Mouse (Mus musculus): ENCODE data around the gene Rcor1.

Rcor1 gene

DNA sequence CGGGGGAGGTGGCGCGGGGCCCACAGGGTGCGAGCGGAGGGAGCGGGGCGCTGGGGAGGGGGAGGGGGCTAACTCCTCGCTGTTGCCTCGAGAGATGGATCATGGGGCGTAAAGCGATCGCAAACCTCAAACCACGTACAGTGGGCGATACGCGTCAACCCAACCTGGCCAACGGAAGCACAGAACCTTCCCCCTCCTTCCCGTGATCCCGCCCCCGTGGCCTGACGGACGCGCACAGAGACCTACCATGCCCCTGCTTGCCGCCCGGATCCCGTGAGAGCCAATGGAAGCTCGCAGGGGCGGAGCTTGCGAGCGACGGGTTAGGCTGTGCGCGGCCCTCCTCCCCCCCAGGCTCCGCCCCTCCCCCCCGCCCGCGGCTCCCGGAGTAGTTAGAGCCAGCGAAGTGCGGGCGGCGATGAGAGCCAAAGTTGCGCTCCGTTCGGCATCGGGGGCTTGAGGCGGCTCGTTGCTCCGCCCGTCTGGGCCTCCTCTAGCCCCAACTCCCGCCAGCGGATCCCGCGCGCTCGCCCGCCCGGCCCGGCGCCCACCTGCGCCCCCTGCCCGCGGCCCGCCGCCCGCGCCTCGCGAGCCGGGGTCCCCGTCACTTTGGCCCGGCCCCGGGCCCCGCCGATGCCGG lies at the start of gene Rcor1:
TSS of gene Rcor1 (plus strand) at position 376 of the 637 bp plus-strand sequence.
- DNase-seq = peak; percentile 100

DNA sequence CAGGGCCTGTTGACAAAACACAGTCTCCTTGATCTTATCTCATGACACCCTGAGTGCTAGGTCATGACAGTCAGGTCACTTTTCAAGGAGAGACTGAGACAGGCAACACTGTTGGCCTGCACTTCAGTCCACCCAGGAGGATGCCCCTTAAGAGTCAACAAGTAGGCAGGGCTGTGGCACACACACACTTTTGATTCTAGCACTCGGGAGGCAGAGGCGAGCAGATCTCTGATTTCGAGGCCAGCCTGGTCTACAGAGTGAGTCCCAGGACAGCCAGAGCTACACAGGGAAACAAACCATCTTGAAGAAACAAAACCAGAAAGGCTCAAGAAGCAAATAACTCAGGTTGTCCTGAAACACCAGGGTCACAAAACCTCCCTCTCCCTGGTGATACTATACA lies 49.7 kb upstream of the Rcor1 start:
- DNase-seq = no peak

DNA sequence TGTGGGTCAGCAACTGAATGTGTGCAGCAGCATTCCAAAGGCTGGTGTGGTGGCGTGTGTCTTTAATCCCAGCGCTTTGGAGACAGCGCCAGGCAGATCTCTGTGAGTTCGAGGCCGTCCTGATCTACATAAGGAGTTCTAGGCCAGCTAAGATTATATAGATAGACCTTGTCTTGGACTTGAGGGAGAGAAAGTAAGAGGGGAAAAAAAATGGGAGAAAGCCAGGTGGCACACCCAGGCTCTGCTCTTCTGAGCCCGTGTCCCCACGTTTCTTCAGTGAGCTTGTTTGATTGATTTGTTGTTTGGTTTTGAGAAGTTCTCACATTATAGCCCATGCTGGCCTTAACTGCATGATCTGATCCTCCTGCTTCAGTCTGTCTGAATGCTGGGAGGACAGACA lies 48.7 kb upstream of the Rcor1 start:
- DNase-seq = no peak

DNA sequence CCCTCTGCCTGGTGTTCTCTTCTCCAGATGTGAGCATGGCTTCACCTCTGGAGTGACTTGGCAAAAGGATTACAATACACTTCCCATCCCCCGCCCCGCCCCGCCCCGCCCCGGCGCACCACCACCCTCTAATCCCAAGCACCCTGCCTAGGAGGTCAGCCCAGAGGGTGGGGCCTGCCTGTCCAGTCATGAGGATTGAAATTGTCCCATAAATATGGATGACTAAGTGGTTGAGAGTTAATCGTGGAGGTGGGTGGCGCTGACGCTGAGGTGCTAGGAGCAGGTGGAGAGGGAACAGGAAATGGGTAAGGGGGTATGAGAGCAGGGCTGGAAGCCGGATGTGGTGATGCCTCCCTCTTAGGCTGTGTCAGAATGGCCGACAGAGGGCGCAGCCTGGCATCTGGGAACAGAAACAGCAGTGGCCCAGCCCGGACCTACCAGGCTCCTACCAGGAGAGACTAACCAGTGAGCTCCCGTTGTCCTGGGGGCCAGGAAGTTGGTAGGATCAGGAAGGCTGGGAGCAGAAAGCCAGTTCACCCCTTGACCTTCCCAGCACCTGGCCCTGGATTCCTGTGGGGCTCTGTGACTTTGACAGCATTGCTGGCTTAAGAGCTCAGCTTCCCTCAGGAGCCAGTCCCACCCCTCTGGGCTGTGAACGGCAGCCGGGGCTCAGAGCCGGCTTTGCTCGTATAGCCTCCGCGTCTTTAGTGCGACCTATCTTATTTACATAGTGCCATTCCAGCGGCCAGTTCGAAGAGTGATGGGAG lies 47.6 kb upstream of the Rcor1 start:
- peak; percentile 94 for DNase-seq

DNA sequence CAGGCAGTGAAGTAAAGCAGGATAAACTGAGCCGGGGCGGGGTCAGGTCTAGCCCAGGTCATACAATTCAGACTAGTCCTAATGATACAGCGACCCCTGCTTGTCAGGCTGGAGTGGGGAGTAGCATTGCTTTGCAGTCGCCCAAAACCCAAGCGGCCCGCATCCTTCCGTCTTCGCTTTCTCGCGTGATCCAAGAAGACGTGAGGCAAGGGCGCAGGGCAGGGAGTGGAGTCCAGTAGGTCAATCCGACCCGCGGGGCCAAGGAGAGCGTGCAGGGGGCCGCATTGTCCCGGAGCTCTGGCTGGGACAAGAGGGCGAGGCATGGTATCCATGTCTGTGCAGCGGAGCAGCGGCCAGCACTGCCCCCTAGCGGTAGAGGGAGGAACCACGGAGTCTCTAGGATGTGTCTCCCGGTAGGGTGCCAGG lies 47.0 kb upstream of the Rcor1 start:
- peak; percentile 95 for DNase-seq

DNA sequence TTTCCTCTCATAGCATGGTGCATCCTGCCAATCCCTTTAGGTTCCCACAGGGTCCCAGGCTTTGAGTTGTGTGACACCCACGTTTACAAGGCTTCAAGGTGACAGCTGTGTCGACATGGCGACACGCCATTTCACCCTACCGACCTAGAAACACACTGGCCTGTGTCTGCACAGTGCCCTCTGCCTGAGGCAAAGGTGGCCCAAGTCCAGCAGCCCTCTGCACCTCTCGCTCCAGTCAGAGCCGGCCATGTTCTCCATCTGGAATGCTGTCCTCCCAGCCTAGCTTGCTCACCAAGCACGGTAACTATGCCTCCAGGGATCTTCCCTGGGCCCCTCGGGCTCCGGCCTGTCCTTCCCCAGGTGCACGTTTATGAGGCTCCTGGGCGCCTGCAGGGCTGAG lies 46.4 kb upstream of the Rcor1 start:
- DNase-seq = no peak

DNA sequence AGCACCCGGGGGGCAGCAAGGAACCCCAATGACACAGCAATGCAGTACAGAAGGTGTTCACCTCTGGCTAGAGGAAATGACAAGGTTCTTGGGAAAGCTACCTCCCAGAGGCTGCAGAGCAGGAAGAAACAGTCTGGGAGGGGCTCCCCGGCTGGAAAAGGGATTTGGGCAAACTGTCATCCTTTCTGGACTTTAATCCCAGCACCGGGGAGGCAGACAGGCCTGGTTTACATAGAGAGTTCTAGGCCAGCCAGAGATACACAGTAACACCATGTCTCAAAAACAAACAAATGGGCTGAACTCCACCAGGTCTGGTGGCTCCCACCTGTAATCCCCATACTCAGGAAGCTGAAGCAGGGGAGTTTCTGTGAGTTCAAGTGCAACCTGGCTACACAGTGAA lies 45.9 kb upstream of the Rcor1 start:
- DNase-seq = no peak

DNA sequence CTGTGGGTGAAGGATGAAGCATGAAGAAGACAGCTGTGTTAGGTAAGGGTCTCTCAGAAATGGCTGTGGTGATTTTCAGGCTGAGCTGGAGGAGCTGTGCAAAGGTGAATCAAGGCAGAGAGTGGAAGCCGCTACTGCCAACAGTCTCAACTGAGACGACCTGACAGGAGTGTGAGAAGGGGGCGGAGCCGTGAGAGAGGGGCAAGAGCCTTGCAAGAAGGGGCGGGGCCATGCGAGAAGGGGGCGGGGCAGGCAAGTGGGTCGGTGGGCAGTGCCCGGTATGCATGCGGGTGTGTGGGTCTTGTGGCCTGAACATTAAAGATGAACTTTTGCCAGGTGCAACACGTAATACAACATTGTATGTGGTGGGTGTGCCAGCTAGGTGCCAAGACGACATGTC lies 44.5 kb upstream of the Rcor1 start:
- no peak for DNase-seq

DNA sequence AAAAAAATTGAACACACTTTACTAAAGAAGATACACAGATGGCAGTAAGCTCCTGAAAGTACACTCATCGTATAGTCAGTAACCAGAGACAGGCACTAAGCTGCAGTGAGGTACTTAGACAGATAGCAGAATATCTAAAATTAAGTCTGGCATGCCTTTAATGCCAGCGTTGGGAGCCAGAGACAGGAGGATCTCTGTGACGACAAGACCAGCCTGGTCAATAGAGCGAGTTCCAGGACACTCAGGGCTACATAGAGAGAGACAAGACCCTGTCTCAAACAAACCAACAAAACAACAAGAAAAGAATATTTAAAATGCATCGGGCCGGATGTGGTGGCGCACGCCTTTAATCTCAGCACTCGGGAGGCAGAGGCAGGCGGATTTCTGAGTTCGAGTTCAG lies 41.1 kb upstream of the Rcor1 start:
- DNase-seq = no peak

DNA sequence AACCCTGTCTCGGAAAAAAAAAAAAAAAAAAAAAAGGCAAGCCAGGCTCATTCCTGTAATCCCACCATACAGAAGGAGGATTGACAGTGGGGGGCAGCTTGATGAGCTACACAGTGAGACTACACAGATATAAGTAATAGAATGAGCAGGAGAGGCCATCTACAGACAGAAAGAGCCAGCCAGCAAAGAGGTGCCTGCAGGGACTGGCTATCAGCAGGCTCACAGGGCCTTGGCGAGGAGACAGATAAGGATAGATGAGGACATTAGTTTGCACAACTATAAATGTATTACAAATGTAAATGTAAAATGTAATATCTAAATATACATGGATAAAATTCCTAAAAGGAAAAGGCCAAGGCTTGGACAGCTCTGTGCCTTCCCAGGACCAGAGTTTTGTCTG lies 39.3 kb upstream of the Rcor1 start:
- peak; percentile 62 for DNase-seq

DNA sequence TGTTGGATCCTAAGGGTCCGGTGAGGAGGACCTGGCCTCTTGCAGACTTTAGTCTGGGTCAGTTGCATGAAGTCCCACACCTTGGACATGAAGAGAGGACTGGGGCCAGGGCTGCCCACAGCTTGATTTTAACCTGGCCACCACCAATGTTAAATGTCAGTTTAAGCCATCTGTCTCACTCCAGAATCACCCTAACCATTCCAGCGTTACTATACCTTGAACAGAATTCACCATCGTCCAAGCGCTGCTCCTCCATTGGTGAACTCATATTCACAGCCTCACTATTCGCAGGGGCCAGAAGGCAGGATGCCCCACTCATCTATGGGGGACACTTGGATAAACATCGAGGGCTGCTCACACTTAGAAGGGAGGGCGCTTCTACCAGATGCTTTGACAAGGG lies 38.2 kb upstream of the Rcor1 start:
- DNase-seq = no peak

DNA sequence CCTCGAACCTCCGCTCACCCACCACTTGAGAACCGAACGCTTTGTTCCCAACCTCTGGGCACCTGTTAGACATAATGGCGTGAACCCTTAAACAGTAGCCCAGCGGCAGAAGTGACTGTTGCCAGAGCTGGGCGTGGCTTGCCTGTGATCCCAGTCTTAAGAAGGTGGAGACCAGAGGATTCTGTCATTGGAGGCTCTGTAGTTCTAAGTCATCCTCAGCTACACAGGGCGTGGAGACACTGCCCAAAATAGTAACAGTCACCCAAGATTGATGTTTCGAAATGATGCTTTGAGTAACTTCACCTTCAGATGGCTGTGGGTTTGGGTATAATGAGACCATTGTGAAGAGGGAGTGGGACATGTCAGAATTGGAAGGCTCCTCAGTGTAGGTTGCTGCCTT lies 35.0 kb upstream of the Rcor1 start:
- DNase-seq = no peak

DNA sequence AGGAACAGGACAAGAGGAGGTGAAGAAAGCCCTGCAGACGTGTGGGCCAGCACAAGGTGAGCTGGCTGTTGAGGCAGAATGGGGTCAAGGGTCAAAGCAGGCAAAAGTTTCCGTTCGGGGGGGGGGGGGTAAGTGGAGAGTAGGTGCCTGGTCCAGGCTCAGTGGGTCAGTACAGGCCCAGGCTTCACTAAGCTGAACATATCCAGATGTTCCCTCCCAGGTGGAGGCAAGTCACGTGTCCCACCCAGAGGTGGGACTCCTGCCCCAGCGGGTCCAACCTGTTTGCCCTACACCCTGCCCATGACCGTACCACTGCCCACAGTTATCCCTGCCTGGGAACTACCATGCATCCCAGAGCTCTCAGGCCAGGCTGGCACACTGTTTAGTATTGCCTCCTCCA lies 33.3 kb upstream of the Rcor1 start:
- no peak for DNase-seq

DNA sequence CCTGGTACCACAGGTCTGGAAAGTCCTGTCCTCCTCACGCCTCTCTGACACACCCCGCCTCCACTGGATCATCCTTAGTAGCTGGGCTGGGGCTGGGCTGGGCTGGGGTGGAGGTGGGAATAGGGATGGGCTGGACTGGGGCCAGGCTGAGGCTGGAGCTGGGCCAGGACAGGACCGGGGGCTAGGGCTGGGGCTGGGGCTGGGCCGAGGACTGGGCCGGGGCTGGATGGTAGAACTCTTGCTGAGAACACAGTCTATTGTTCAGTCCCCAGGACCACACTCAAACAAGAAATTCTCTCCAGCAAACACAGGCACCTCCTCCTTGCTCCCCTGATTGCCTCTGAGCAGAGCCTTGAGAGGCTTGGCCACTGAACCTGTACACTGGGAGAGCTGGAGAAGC lies 32.8 kb upstream of the Rcor1 start:
- no peak for DNase-seq

DNA sequence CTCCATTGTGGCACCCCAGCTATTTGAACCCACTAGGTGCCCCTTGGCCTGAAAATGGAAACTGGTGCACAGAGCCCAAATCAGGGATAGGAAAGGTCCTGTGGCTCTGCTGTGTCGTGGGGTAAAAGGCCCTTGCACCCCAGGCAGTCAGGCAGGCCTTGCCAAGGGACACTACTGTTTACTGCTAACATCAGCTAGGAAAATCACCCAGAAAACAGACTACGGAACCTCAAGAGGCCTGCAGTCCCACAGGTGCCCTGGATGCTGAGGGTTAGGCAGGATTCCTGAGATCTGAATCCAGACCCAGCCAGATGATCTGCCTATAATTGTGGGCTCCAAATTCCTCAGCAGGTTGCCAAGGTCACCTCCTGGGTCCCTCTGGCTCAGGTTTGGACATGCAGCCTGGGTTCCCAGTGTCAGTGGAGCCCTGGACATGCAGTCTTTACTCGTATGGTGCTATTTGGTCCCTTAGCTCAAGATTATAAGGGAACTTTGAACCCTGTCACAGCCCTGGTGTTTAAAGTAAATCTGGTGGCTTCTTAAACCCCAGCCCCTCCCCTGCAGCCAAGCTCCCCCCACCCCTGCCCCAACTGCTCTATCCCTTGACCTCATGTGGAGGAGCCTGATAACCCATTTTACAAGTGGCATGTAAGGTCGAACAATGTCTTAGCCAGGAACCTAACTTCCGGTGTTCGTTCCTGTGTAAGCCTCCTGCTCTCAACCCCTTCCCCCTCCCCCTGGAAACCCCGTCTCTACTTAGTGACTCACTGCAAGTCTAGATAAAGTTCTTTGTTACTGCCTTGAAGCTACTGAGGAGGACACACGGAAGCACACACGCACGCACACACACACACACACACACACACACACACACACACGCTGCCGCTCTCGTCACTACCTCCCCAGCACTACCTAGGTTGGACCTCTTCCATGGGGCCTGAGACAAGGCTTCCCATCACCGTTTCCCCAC lies 31.7 kb upstream of the Rcor1 start:
- peak; percentile 69 for DNase-seq

DNA sequence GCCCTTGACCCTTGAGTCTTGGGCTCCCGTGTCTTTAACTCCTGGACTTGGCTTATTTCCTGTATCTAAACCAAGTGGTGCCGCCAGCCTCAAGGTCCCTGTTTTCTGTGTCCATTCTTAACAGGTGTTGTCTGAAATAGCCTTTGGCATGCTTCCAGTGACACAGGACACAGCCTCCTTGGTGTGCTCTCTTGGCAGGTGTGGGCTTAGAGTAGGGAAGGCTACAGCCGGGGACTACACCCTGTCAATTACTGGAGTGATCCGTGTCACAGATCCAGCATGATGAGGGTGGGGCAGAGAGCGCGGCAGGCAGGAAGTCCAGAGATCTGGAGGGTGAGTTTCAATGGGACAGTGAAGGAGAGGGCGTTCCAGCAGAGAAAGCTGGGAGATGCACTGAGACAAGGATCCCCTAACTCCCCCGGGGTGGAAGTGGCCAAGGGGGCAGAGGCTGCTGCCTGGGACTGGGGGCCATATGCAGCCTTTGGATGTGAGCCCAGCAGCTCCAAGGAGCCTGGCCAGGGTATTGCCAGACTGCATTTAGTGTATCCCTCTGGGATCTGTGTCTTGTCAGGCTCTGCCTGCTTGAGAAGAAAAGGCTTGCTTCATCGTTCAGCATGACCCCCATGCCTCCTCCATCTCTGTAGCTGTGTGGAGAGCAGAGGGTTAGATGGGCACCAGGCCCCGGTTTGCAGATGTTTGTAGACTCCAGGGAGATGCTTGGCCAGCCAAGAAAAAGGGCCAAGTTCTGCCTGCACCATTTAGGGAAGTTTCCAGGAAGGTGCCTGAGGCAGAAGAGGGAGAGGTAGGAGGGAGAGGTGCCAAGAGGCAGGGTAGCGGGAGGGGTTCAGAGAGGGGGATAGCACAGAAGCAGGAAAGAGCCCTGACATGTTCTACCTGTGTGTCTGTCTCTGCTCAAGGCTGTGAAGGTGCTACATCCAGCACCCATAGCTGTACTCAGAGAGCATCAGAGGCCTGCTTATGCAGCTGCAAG lies 30.4 kb upstream of the Rcor1 start:
- peak; percentile 33 for DNase-seq

DNA sequence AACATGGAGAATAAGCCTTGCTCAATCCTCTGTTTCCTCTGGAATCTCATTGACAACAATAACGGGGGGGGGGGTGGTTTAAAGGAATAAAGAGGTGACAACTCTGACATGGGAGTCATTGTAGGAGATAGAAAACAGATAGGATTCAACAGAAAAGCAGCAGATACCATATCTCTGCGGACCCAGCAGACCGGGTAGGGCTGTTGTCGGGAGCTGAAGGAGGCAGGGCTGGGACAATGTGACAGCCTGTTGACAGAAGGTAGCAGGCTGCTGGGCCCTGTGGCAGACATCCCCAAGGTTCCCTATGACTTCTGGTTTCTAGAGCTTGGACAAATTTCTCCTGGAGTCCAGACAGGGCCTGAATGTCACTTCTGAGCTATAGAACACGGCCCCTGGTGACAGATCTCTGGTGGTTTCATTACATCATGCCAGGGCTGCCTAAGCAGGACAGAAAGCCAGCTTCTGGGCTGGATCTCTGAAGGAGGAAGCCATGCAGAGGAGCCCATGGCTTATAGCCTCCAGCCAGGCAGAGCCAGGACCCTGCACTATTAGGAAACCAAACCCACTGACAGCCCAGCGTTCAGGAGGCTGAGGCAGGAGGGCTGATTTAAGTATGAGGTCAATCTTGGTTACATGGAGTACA lies 29.4 kb upstream of the Rcor1 start:
- peak; percentile 65 for DNase-seq

DNA sequence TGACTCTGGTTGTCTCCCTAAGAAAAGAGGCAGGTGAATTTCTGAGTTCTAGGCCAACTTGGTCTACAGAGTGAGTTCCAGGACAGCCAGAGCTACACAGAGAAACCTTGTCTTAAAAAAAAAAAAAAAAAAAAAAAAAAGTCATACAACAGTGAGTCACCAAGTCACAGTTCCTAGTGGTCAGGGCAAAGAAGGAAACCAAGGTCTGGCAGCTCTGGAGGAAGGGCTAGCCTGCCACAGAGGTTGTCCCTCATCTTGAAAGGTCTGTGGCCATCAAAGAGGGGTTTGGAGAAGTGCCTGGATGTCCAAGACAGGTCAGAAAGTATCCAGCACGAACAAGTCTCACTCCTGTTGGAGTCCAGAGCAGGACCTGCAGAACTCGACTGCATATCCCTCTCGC lies 22.3 kb upstream of the Rcor1 start:
- no peak for DNase-seq

DNA sequence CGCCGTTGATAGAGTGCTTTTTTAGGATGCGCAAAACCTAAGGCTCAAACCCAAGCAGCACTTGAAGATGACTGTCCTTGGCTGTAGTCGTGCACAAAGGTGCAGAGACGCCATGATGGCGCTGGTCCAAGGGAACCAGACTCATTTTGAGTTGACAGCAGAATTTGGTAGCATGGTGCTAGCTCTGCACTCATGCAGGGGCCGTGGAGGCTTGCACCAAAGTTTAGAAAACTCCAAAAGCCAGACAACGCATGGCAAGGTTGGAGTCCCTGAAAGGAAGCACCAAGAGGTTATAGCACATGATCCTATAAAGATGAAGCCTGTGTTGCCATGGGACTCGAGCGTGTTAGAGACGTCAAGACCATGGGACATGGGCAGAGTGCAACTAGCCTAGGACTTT lies 21.1 kb upstream of the Rcor1 start:
- DNase-seq = no peak

DNA sequence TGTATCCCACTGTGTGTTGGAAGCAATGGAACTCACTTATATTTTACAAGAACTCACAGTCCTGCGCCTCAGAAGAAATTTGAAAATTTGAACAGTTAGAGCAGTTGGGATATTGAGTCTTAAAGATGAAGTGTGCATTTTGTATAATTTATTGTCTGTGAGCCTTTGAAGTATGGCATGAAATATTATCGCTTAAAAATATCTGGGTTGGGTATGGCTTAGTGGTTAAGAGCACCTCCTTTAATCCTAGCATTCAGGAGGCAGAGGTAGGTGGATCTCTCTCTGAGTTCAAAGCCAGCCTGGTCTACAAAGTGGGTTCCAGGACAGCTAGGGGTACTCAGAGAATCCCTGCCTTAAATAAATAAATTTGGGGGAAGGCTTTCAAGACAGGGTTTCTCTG lies 20.1 kb upstream of the Rcor1 start:
- DNase-seq = no peak

DNA sequence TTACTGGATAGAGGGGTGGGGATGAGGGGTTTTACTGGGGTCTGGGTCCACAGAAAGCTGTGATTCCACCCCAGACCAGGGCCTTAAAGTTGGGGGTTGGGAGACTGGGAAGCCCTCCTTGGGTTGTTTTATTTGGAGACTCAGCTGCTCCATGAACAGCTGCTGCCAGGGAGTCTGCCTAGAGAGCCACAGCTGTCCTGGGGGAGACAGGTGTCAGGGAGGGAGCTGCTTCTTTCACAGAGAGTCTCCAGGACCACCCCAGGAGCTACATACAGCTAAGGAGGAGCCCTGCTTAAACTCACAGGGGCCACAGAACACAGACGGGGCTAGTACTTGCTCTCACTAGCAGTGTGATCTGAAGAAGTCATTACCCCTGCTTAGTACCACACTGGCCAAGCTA lies 18.0 kb upstream of the Rcor1 start:
- DNase-seq = no peak

DNA sequence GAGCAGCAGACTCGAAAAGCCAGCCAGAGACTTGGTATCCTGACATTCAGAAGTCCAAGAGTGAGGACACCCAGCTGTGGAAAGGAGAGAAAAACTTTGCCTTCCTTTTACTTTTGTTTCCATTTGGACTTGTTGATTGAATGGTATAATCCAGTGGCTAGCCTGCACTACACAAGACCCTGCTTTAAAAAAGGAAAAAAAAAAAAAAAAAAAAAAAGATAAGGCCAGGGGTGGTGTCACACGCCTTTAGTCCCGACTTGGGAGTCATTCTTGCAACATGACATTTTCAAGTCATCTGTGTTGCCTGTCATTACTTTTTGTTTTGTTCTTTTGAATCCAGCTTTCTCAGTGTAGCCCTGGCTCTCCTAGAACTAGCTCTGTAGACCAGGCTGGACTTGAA lies 17.6 kb upstream of the Rcor1 start:
- no peak for DNase-seq

Measured in liver (tissue).